Mouse (Mus musculus) CH12.LX (cell line): ENCODE results near the gene Fgf8. TPM values are rescaled to one million over a fixed set of nuclear protein-coding genes. Genes with fewer than 3 reads are reported as not detected.

Source experiments
- DNase-seq: peaks from one replicate; pipeline ENCODE4 v3.0.0-alpha.2; 2013; ENCODE audit errors: extremely low read depth
- H3K27ac ChIP-seq: 2 replicates; pipeline ENCODE4 v1.5.1; 2012; ENCODE audit warnings: low read depth, mild to moderate bottlenecking, control low read depth, moderate library complexity; ENCODE audit not compliant: insufficient read depth
- H3K27me3 ChIP-seq: replicated peaks from 2 replicates; pipeline ENCODE3; 2012; ENCODE audit warnings: inconsistent platforms
- H3K36me3 ChIP-seq, 2 experiments: replicated peaks in 1 of 2; 2 replicates each; pipeline versions ENCODE3 to v1.6.1; 2012; ENCODE audit warnings: inconsistent platforms in 1 of 2, low read length in 1 of 2, mild to moderate bottlenecking in 1 of 2, mixed read lengths in 1 of 2, moderate library complexity in 1 of 2; ENCODE audit not compliant: control insufficient read depth in 1 of 2, insufficient read depth in 1 of 2
- H3K4me1 ChIP-seq, 2 experiments: 2 replicates each; pipeline ENCODE4 v1.6.1; 2012; ENCODE audit warnings: inconsistent platforms in 1 of 2, moderate library complexity in 1 of 2; ENCODE audit not compliant: insufficient read depth in 2 of 2, control insufficient read depth in 1 of 2
- H3K4me2 ChIP-seq: 2 replicates; pipeline ENCODE4 v1.6.1; 2012; ENCODE audit warnings: low read depth, mild to moderate bottlenecking, control low read depth; ENCODE audit not compliant: poor library complexity, insufficient read depth, severe bottlenecking
- H3K4me3 ChIP-seq, 3 experiments: fragments of 150-350 bp in 1 of 3; sonication (generic) in 1 of 3; replicated peaks in 1 of 3; 2 replicates each; pipeline versions ENCODE3 to v1.5.1; 2011 to 2012; ENCODE audit warnings: low read depth in 2 of 3, low read length in 2 of 3, mild to moderate bottlenecking in 2 of 3, moderate library complexity in 2 of 3, control low read depth in 1 of 3, improper control_type of control experiment in 1 of 3, inconsistent platforms in 1 of 3, mixed read lengths in 1 of 3; ENCODE audit not compliant: poor library complexity in 1 of 3
- H3K79me2 ChIP-seq: replicated peaks from 2 replicates; pipeline ENCODE4 v1.6.1; 2012; ENCODE audit warnings: mild to moderate bottlenecking, moderate library complexity; ENCODE audit not compliant: control insufficient read depth, poor library complexity, insufficient read depth, severe bottlenecking; ENCODE audit errors: extremely low read depth
- H3K9ac ChIP-seq: 2 replicates; pipeline ENCODE4 v1.6.1; 2012; ENCODE audit warnings: low read depth, mild to moderate bottlenecking, control low read depth, moderate library complexity; ENCODE audit not compliant: insufficient read depth
- H3K9me3 ChIP-seq: replicated peaks from 2 replicates; pipeline ENCODE3; 2012; ENCODE audit warnings: low read length, inconsistent platforms, mixed read lengths
- CTCF ChIP-seq, 2 experiments: IDR thresholded peaks in 1 of 2; conservative IDR thresholded peaks in 1 of 2; 2 replicates each; pipeline ENCODE4 v1.5.1; 2011 to 2012; ENCODE audit warnings: low read depth in 2 of 2, low read length in 2 of 2, improper control_type of control experiment in 1 of 2, inconsistent platforms in 1 of 2, mild to moderate bottlenecking in 1 of 2, moderate library complexity in 1 of 2
- ELF1 ChIP-seq: IDR thresholded peaks from 2 replicates; pipeline ENCODE4 v1.6.1; 2014; ENCODE audit warnings: low read depth, mild to moderate bottlenecking, inconsistent platforms, low read length, improper control_type of control experiment
- EP300 ChIP-seq: IDR thresholded peaks from 2 replicates; pipeline ENCODE4 v1.6.1; 2011; ENCODE audit warnings: low read length, improper control_type of control experiment
- IRF4 ChIP-seq: IDR thresholded peaks from 2 replicates; pipeline ENCODE4 v1.6.1; 2014; ENCODE audit warnings: low read depth, mild to moderate bottlenecking, inconsistent platforms, low read length, improper control_type of control experiment
- JUN ChIP-seq: IDR thresholded peaks from 2 replicates; pipeline ENCODE4 v1.6.1; 2011; ENCODE audit warnings: low read depth, mild to moderate bottlenecking, low read length, improper control_type of control experiment, moderate library complexity; ENCODE audit not compliant: insufficient read depth
- JUND ChIP-seq: conservative IDR thresholded peaks from 2 replicates; pipeline ENCODE4 v1.6.1; 2011; ENCODE audit warnings: low read depth, low read length, improper control_type of control experiment
- MAFK ChIP-seq: IDR thresholded peaks from 2 replicates; pipeline ENCODE4 v1.6.1; 2011; ENCODE audit warnings: low read length, improper control_type of control experiment; ENCODE audit not compliant: insufficient replicate concordance
- MEF2A ChIP-seq: IDR thresholded peaks from 2 replicates; pipeline ENCODE4 v1.6.1; 2014; ENCODE audit warnings: low read depth, mild to moderate bottlenecking, inconsistent platforms, low read length, improper control_type of control experiment, borderline replicate concordance
- MXI1 ChIP-seq: IDR thresholded peaks from 2 replicates; pipeline ENCODE4 v1.6.1; 2011; ENCODE audit warnings: mild to moderate bottlenecking, low read depth, low read length, improper control_type of control experiment
- MYC ChIP-seq: IDR thresholded peaks from 2 replicates; pipeline ENCODE4 v1.6.1; 2011; ENCODE audit warnings: low read depth, mild to moderate bottlenecking, improper control_type of control experiment, low read length
- NELFE ChIP-seq: IDR thresholded peaks from 2 replicates; pipeline ENCODE4 v1.6.1; 2011; ENCODE audit warnings: low read depth, low read length, improper control_type of control experiment
- POLR2A ChIP-seq: IDR thresholded peaks from 2 replicates; pipeline ENCODE4 v1.6.1; 2011; ENCODE audit warnings: low read depth, mild to moderate bottlenecking, improper control_type of control experiment, low read length
- POLR2AphosphoS2 ChIP-seq: IDR thresholded peaks from 2 replicates; pipeline ENCODE4 v1.6.1; 2011; ENCODE audit warnings: low read depth, low read length, improper control_type of control experiment
- RAD21 ChIP-seq: IDR thresholded peaks from 2 replicates; pipeline ENCODE4 v1.6.1; 2011; ENCODE audit warnings: low read depth, mild to moderate bottlenecking, low read length, improper control_type of control experiment, moderate library complexity
- SIN3A ChIP-seq: IDR thresholded peaks from 2 replicates; pipeline ENCODE4 v1.6.1; 2012; ENCODE audit warnings: low read length, improper control_type of control experiment, inconsistent platforms
- SMC3 ChIP-seq: IDR thresholded peaks from 2 replicates; pipeline ENCODE4 v1.6.1; 2011; ENCODE audit warnings: low read depth, low read length, improper control_type of control experiment
- TCF12 ChIP-seq: IDR thresholded peaks from 2 replicates; pipeline ENCODE4 v1.6.1; 2014; ENCODE audit warnings: low read depth, mild to moderate bottlenecking, inconsistent platforms, low read length, improper control_type of control experiment
- UBTF ChIP-seq: IDR thresholded peaks from 2 replicates; pipeline ENCODE4 v1.6.1; 2012; ENCODE audit warnings: low read depth, mild to moderate bottlenecking, inconsistent platforms, low read length, improper control_type of control experiment, moderate library complexity
- USF1 ChIP-seq: IDR thresholded peaks from 2 replicates; pipeline ENCODE4 v1.6.1; 2014; ENCODE audit warnings: low read depth, mild to moderate bottlenecking, inconsistent platforms, low read length, improper control_type of control experiment
- USF2 ChIP-seq: conservative IDR thresholded peaks from 2 replicates; pipeline ENCODE4 v1.6.1; 2011; ENCODE audit warnings: low read depth, low read length, improper control_type of control experiment
- ZC3H11A ChIP-seq: IDR thresholded peaks from 2 replicates; pipeline ENCODE4 v1.6.1; 2012; ENCODE audit warnings: low read depth, mild to moderate bottlenecking, inconsistent platforms, low read length, improper control_type of control experiment
- dilution Hi-C: fragments of 300-500 bp; cut with MboI; formaldehyde crosslinking; loops from 2 replicates; pipeline ENCODE4 v1.14.3; 2020; ENCODE audit warnings: low sequenced_read_pairs; ENCODE audit not compliant: extremely low pct_unique_long_range_greater_than_20kb, extremely low pct_ligation_motif_present
- in situ Hi-C: fragments of 300-500 bp; cut with MboI; formaldehyde crosslinking; loops from 3 replicates; pipeline ENCODE4 v1.14.3; 2019; ENCODE audit warnings: low sequenced_read_pairs, low pct_ligation_motif_present, low pct_unique_long_range_greater_than_20kb, mixed read lengths
- polyA plus RNA-seq: library from polyadenylated mRNA; unstranded; fragments of >175 nt; gene quantifications from 2 replicates; pipeline ENCODE4 v1.2.1, GENCODE M21; 2012; ENCODE audit warnings: low read depth; ENCODE audit not compliant: insufficient read length
- total RNA-seq, 2 experiments: library from RNA; depleted of rRNA; stranded (reverse); fragments of 300-350 nt in 1 of 2; fragments of >200 nt in 1 of 2; gene quantifications; 2 replicates each; pipeline ENCODE4 v1.2.3; 2012 to 2014

The Fgf8 gene
- total and polyA plus RNA-seq, 3 experiments: not detected

DNA sequence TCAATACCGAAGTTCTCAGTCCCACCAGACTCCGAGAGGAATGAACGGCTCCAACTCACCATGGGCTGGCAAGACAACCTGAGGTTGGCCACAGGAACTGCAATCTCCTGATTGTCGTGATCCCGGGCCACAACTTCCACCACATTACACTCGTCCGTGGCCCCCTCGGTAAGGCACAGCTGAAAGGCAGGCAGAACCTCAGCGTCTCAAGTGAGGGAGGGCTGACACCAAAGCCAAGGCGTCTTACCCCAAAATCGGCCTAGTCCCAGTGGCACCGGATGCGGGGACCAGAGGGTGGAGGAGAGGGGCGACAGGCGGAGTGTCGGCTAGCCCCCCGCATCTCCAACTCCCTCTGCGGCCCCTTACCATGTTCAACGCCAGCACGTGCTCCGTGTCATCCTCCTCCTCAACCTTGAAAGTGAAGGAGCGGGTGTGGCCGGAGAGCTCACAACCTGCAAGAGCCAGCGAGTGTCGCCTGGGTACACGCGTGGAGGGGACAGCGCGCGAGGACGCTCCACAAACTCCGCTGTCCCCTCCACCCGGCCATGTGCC is 6.1 kb upstream of the Fgf8 start:
- DNase-seq: peak; percentile 21
- in situ Hi-C loops: loop anchor here (5.0 to 10.0 kb wide), 2 partner anchors 176 to 534 kb away; no protein-coding TSS in a partner anchor

DNA sequence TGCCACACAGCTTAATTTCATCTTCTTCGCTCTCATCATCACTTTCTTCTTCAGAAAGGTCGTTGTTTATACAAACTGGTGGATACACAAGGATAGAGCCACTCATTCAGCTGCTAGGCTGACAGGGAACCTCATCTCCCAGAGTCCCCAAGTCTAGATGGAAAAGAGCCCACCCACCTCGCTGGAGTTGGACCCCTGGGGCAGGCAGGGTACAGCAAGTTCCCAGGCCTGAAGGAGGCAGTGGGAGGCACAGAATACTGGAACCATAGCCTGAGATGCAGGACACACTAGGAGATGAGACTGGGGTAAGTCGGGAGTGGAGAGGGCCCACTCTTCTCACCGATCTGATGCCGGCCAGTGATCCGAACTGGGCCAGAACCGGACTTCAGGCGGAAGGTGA is 5.5 kb upstream of the Fgf8 start:
- H3K9ac ChIP-seq: peak overlapping the region; percentile 91
- 0 out of 2 replicates have a peak, but pooled peaks cover 3% of the 10 kb centered on the region for H3K79me2 ChIP-seq
- dilution Hi-C loops: no loop called here
- in situ Hi-C loops: loop anchor here (5.0 to 10.0 kb wide), 2 partner anchors 176 to 533 kb away; no protein-coding TSS in a partner anchor
- peak overlapping the region; percentile 59 to 100 (median 99) for H3K4me3 ChIP-seq
- TF ChIP-seq SIN3A (no peak), JUND (no peak), POLR2A (peak; percentile 34; the same call in 1 of the 2 replicates)
- TF ChIP-seq, all 38 proteins: peak for 1
- Histone ChIP-seq H3K9me3 (no peaks in the 10 kb centered on the region), H3K36me3 (peaks cover 11 to 37% of the 10 kb centered on the region in 2 experiments), H3K27me3 (no peaks in the 10 kb centered on the region), H3K4me2 (peak overlapping the region; percentile 79), H3K4me1 (peaks cover 5 to 45% of the 10 kb centered on the region in 2 experiments), H3K27ac (no peak overlapping the region)
- peak; percentile 8 for DNase-seq

More for the DNA sequence above, 6.1 kb upstream of the Fgf8 start:
- Histone ChIP-seq H3K9me3 (no peaks in the 10 kb centered on the region), H3K4me3 (peak overlapping the region; percentile 59 to 100 (median 99)), H3K27me3 (no peaks in the 10 kb centered on the region), H3K4me1 (peaks cover 5 to 45% of the 10 kb centered on the region in 2 experiments), H3K27ac (0 out of 2 replicates have a peak overlapping the region, but pooled peaks have one; percentile 22), H3K4me2 (peak overlapping the region; percentile 79), H3K36me3 (peaks cover 14 to 42% of the 10 kb centered on the region in 2 experiments), H3K9ac (peak overlapping the region; percentile 91), H3K79me2 (0 out of 2 replicates have a peak, but pooled peaks cover 3% of the 10 kb centered on the region)
- dilution Hi-C loops: no loop called here
- TF ChIP-seq MEF2A (no peak), JUN (no peak), TCF12 (no peak), USF2 (no peak), JUND (no peak), USF1 (no peak), MYC (no peak; the same call in 1 of the 2 replicates)

DNA sequence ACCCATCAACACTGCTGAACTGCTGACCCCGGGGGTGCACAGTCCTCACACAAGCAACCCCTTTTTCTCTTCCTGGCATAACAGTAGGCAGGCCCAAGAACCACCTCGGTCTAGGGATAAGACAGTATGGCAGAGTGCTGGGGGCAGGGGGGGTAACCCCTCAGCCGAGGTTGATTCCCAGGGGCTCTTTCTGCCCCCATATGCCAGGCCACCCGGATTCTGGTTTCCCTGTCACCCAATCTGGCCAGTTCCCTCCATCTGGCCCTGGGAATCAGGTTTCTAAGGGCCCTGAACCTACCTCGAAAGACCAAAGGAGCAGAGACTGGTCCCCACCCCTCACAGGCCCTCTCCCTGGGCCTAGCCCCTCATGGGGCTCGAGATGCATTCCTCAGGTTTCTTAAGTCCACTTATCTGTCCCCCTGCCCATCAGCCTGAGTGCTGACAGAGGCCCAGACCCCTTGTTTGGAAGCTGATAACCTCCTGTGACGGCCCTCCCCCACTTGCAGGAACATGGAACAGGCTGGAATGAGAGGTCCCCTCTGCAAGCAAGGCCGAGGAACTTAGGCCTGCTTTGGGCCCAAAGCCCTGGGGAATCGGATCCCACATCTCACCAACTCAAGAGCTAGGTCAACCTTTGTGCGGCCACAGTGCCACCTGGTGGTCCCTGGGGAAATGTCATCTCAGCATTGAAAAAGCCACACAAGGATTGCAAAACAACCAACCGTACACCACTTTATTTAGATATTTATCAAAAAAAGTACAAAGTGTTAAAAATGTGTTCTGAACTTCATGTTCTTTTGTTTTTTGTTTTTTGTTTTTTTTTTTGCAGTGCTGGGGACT is 4.5 kb upstream of the Fgf8 start:
- peak; percentile 94 for DNase-seq
- dilution Hi-C loops: no loop called here
- no peak overlapping the region for H3K4me3 ChIP-seq
- TF ChIP-seq JUN: no peak
- TF ChIP-seq EP300: no peak
- TF ChIP-seq POLR2A: peak; percentile 36; the same call in 1 of the 2 replicates
- peak; percentile 18; the same call in 1 of the 2 replicates for TF ChIP-seq ZC3H11A
- TF ChIP-seq NELFE: 0 out of 2 replicates have a peak, but pooled peaks have one; percentile 23
- TF ChIP-seq POLR2AphosphoS2: peak; percentile 38; the same call in 1 of the 2 replicates
- no peak for TF ChIP-seq USF1
- TF ChIP-seq CTCF (conservative IDR thresholded peaks at IDR 0.05 in 1 of 2, IDR thresholded peaks at IDR 0.05 in 1 of 2; ENCODE audit: low read depth in 2 of 2, low read length in 2 of 2): peak; percentile 45 to 82; a peak in 3 of 4 replicates
- peak; percentile 67 for TF ChIP-seq SMC3
- TF ChIP-seq ELF1: no peak
- peak; percentile 56; the same call in 1 of the 2 replicates for TF ChIP-seq MAFK
- TF ChIP-seq IRF4: peak; percentile 30; the same call in 1 of the 2 replicates
- 0 out of 2 replicates have a peak, but pooled peaks have one; percentile 36 for TF ChIP-seq MXI1
- TF ChIP-seq UBTF: 0 out of 2 replicates have a peak, but pooled peaks have one; percentile 31
- peak; percentile 72 for TF ChIP-seq RAD21

More for the DNA sequence above, 4.5 kb upstream of the Fgf8 start:
- Histone ChIP-seq H3K27me3 (no peaks in the 10 kb centered on the region), H3K4me2 (0 out of 2 replicates have a peak overlapping the region, but pooled peaks have one; percentile 12), H3K4me1 (peaks cover 5 to 44% of the 10 kb centered on the region in 2 experiments), H3K27ac (no peak overlapping the region), H3K9ac (no peak overlapping the region), H3K36me3 (peaks cover 5 to 31% of the 10 kb centered on the region in 2 experiments), H3K9me3 (peaks cover 4% of the 10 kb centered on the region), H3K79me2 (0 out of 2 replicates have a peak, but pooled peaks cover 3% of the 10 kb centered on the region)
- in situ Hi-C loops: loop anchor here (5.0 to 10.0 kb wide), 2 partner anchors 175 to 532 kb away; no protein-coding TSS in a partner anchor
